In genomic region chr9:101159431-101159830, GRCm38 (mm10) we compare ENCODE assay signal across 9 mouse cellular contexts.
DNase-seq lines count a peak whose midpoint lies in the region; ATAC-seq lines count a peak whose summit lies in the region.
"Had no signal": no experiment of that assay in that cellular context is flagged by ENCODE, and none has a peak within 500 bp of the region (broad histone marks: within the 10 kb centered on the region; RNA-seq: fewer than 3 reads in every experiment).

No protein-coding gene starts in this region.

- no peak overlapping the region for H3K27ac ChIP-seq in forebrain, embryonic 16.5 days (ENCODE audit: low read length)
- H3K27ac ChIP-seq in forebrain, embryonic 13.5 days: no peak overlapping the region
- no peak overlapping the region for H3K27ac ChIP-seq in midbrain, embryonic 14.5 days (replicated peaks; ENCODE audit: low read depth, low read length)
- H3K27ac ChIP-seq in midbrain, embryonic 11.5 days (ENCODE audit: low read depth, low read length): no peak overlapping the region
- H3K27ac ChIP-seq: neural tube, embryonic 13.5 days had no signal

- H3K27me3 ChIP-seq in forebrain, embryonic 16.5 days (replicated peaks; ENCODE audit: control insufficient read depth, insufficient read depth, low read length): no peaks in the 10 kb centered on the region
- H3K27me3 ChIP-seq in forebrain, embryonic 13.5 days: no peaks in the 10 kb centered on the region
- no peaks in the 10 kb centered on the region for H3K27me3 ChIP-seq in midbrain, embryonic 14.5 days (ENCODE audit: control insufficient read depth, insufficient read depth, low read length)
- H3K27me3 ChIP-seq in midbrain, embryonic 11.5 days (ENCODE audit: control insufficient read depth, insufficient read depth, low read length): no peaks in the 10 kb centered on the region
- H3K27me3 ChIP-seq: neural tube, embryonic 13.5 days had no signal

- no peak overlapping the region for H3K4me3 ChIP-seq in forebrain, embryonic 16.5 days (replicated peaks; ENCODE audit: low read length)
- no peak overlapping the region for H3K4me3 ChIP-seq in forebrain, embryonic 13.5 days
- no peak overlapping the region for H3K4me3 ChIP-seq in midbrain, embryonic 14.5 days (replicated peaks; ENCODE audit: low read depth, low read length)
- no peak overlapping the region for H3K4me3 ChIP-seq in midbrain, embryonic 11.5 days (ENCODE audit: low read depth, low read length)
- H3K4me3 ChIP-seq: neural tube, embryonic 13.5 days had no signal

- H3K36me3 ChIP-seq in forebrain, embryonic 16.5 days (ENCODE audit: control insufficient read depth, insufficient read depth): no peaks in the 10 kb centered on the region
- no peaks in the 10 kb centered on the region for H3K36me3 ChIP-seq in forebrain, embryonic 13.5 days (ENCODE audit: poor library complexity, severe bottlenecking)
- H3K36me3 ChIP-seq in midbrain, embryonic 14.5 days (ENCODE audit: control insufficient read depth, insufficient read depth, low read length): no peaks in the 10 kb centered on the region
- H3K36me3 ChIP-seq in midbrain, embryonic 11.5 days (ENCODE audit: control insufficient read depth, insufficient read depth, low read length): no peaks in the 10 kb centered on the region

- 97% methylated on average over 1 of the region's 1 CpGs for WGBS in forebrain, embryonic 16.5 days
- 89% methylated on average over 1 of the region's 1 CpGs for WGBS in forebrain, embryonic 13.5 days
- WGBS in midbrain, embryonic 14.5 days: 96% methylated on average over 1 of the region's 1 CpGs
- 88% methylated on average over 1 of the region's 1 CpGs for WGBS in midbrain, embryonic 11.5 days

- no peak overlapping the region for H3K9ac ChIP-seq in forebrain, embryonic 16.5 days (replicated peaks; ENCODE audit: low read depth, low read length)
- H3K9ac ChIP-seq in forebrain, embryonic 13.5 days: no peak overlapping the region
- H3K9ac ChIP-seq in midbrain, embryonic 14.5 days (replicated peaks; ENCODE audit: low read length): no peak overlapping the region
- no peak overlapping the region for H3K9ac ChIP-seq in midbrain, embryonic 11.5 days (ENCODE audit: low read length)
- H3K9ac ChIP-seq: neural tube, embryonic 13.5 days had no signal

- 0 out of 2 replicates have a peak, but pooled peaks have one; percentile 47 for ATAC-seq in forebrain, embryonic 16.5 days
- ATAC-seq in forebrain, embryonic 13.5 days: no peak
- ATAC-seq in midbrain, embryonic 14.5 days (ENCODE audit: low FRiP score, low TSS enrichment): no peak
- ATAC-seq in midbrain, embryonic 11.5 days (ENCODE audit: low FRiP score): no peak

- H3K4me1 ChIP-seq in forebrain, embryonic 16.5 days (replicated peaks; ENCODE audit: control insufficient read depth, insufficient read depth, low read length): no peaks in the 10 kb centered on the region
- H3K4me1 ChIP-seq in forebrain, embryonic 13.5 days: no peaks in the 10 kb centered on the region
- H3K4me1 ChIP-seq in midbrain, embryonic 14.5 days (ENCODE audit: control insufficient read depth, insufficient read depth, low read length): no peaks in the 10 kb centered on the region
- H3K4me1 ChIP-seq in midbrain, embryonic 11.5 days (ENCODE audit: control insufficient read depth, insufficient read depth, low read length): no peaks in the 10 kb centered on the region
- H3K4me1 ChIP-seq: neural tube, embryonic 13.5 days had no signal

- no peaks in the 10 kb centered on the region for H3K9me3 ChIP-seq in forebrain, embryonic 16.5 days (ENCODE audit: control insufficient read depth, low read length)
- H3K9me3 ChIP-seq in forebrain, embryonic 13.5 days (replicated peaks): no peaks in the 10 kb centered on the region
- H3K9me3 ChIP-seq in midbrain, embryonic 14.5 days (ENCODE audit: control insufficient read depth, low read length): no peaks in the 10 kb centered on the region
- H3K9me3 ChIP-seq in midbrain, embryonic 11.5 days (ENCODE audit: control insufficient read depth, low read length): no peaks in the 10 kb centered on the region
- H3K9me3 ChIP-seq: neural tube, embryonic 13.5 days had no signal

- H3K4me2 ChIP-seq in forebrain, embryonic 16.5 days (ENCODE audit: low read length): no peak overlapping the region
- H3K4me2 ChIP-seq in forebrain, embryonic 13.5 days: no peak overlapping the region
- no peak overlapping the region for H3K4me2 ChIP-seq in midbrain, embryonic 14.5 days (ENCODE audit: low read length)
- no peak overlapping the region for H3K4me2 ChIP-seq in midbrain, embryonic 11.5 days
- H3K4me2 ChIP-seq: neural tube, embryonic 13.5 days had no signal

- DNase-seq in midbrain, embryonic 14.5 days: peak; percentile 79
- no peak for DNase-seq in midbrain, embryonic 11.5 days (ENCODE audit: low spot score, missing footprints)
- peak; percentile 30 for DNase-seq in cerebellum, adult 11 months
- peak; percentile 10 to 16 for DNase-seq in kidney, postnatal 36 days
- DNase-seq in retina, embryonic 14.5 days (ENCODE audit: low spot score): peak; percentile 72
- no peak for DNase-seq in urinary bladder, postnatal 10 days (ENCODE audit: low spot score)

Comparison
In these comparisons a context has a peak if more than half of its experiments do, and no peak if none do; other contexts are left out.
1. DNase-seq: peak in midbrain, embryonic 14.5 days (single experiment), cerebellum, adult 11 months (single experiment), kidney, postnatal 36 days (2 of 2) and retina, embryonic 14.5 days (single experiment); none in midbrain, embryonic 11.5 days (single experiment) and urinary bladder, postnatal 10 days (single experiment).